Mouse (Mus musculus): ENCODE results near the gene Itgb5. TPM values are rescaled to one million over a fixed set of nuclear protein-coding genes. Genes with fewer than 3 reads are reported as not detected.

The Itgb5 gene
- polyA plus RNA-seq, 1 experiment from 2014 or later, result 13.8 TPM

GRCm38 (mm10) chr16:33989106-33989505 lies 159.6 kb downstream of the Itgb5 start:
- Histone ChIP-seq H3K4me3 (ENCODE audit: low read depth, low read length) (no peak overlapping the region), H3K4me2 (ENCODE audit: low read depth, low read length) (no peak overlapping the region), H3K4me1 (ENCODE audit: control insufficient read depth, insufficient read depth, low read length) (no peaks in the 10 kb centered on the region), H3K36me3 (ENCODE audit: control insufficient read depth, insufficient read depth, low read length) (no peaks in the 10 kb centered on the region; the same call in 1 of the 2 replicates), H3K9ac (replicated peaks; ENCODE audit: low read depth, low read length) (no peak overlapping the region), H3K9me3 (ENCODE audit: control insufficient read depth, low read length) (no peaks in the 10 kb centered on the region), H3K27me3 (ENCODE audit: control insufficient read depth, insufficient read depth, low read length) (no peaks in the 10 kb centered on the region), H3K27ac (ENCODE audit: low read depth, low read length) (no peak overlapping the region)
- WGBS, result 92% methylated on average over 1 of the region's 1 CpGs
- ATAC-seq (ENCODE audit: low read depth), result no peak

- no peak overlapping the region for H3K4me2 ChIP-seq (ENCODE audit: low read depth, low read length)
- H3K27ac ChIP-seq (ENCODE audit: low read depth, low read length), result no peak overlapping the region
- no peaks in the 10 kb centered on the region for H3K27me3 ChIP-seq (ENCODE audit: control insufficient read depth, insufficient read depth, low read length)
- no peak overlapping the region for H3K4me3 ChIP-seq (ENCODE audit: low read depth, low read length)
- no peaks in the 10 kb centered on the region; the same call in 1 of the 2 replicates for H3K36me3 ChIP-seq (ENCODE audit: control insufficient read depth, insufficient read depth, low read length)
- no peak overlapping the region for H3K9ac ChIP-seq (replicated peaks; ENCODE audit: low read depth, low read length)
- 80% methylated on average over 4 of the region's 4 CpGs for WGBS
- no peak for ATAC-seq (ENCODE audit: low read depth)
- no peaks in the 10 kb centered on the region for H3K4me1 ChIP-seq (ENCODE audit: control insufficient read depth, insufficient read depth, low read length)
- no peaks in the 10 kb centered on the region for H3K9me3 ChIP-seq (ENCODE audit: control insufficient read depth, low read length)
These were observed 161.2 kb downstream of the Itgb5 start for GRCm38 (mm10) chr16:33990712-33991111.

- Histone ChIP-seq H3K4me3 (ENCODE audit: low read depth, low read length) (no peak overlapping the region), H3K4me2 (ENCODE audit: low read depth, low read length) (no peak overlapping the region), H3K9me3 (ENCODE audit: control insufficient read depth, low read length) (no peaks in the 10 kb centered on the region), H3K4me1 (ENCODE audit: control insufficient read depth, insufficient read depth, low read length) (no peaks in the 10 kb centered on the region), H3K36me3 (ENCODE audit: control insufficient read depth, insufficient read depth, low read length) (no peaks in the 10 kb centered on the region; the same call in 1 of the 2 replicates), H3K9ac (replicated peaks; ENCODE audit: low read depth, low read length) (no peak overlapping the region), H3K27ac (ENCODE audit: low read depth, low read length) (no peak overlapping the region), H3K27me3 (ENCODE audit: control insufficient read depth, insufficient read depth, low read length) (no peaks in the 10 kb centered on the region)
- WGBS, result 86% methylated on average over 6 of the region's 6 CpGs
- no peak for ATAC-seq (ENCODE audit: low read depth)
These were observed 164.9 kb downstream of the Itgb5 start for GRCm38 (mm10) chr16:33994321-33994720.

DNA sequence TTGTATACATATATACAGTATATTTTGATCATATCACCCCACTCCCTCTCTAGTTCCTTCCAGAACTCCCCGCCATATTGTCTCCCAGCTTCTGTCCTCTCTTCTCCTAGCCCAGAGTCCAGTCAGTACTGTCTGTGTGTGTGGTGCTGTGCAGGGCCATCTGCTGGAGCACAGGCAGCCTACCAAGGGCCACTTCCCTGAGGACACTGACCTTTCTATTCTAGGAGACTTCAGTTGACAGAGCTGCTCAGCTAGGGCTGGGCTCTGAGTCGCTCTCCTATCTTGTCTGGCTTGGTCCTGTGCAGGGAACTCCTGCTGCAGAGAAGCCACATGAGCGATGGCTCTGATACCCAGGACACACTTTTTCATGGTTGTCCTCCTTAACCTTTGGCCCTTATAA lies 166.0 kb downstream of the Itgb5 start:
- Histone ChIP-seq H3K36me3 (ENCODE audit: control insufficient read depth, insufficient read depth, low read length) (no peaks in the 10 kb centered on the region), H3K4me1 (ENCODE audit: control insufficient read depth, insufficient read depth, low read length) (no peaks in the 10 kb centered on the region), H3K9me3 (ENCODE audit: control insufficient read depth, low read length) (no peaks in the 10 kb centered on the region), H3K27ac (ENCODE audit: low read depth, low read length) (no peak overlapping the region), H3K27me3 (ENCODE audit: control insufficient read depth, insufficient read depth, low read length) (no peaks in the 10 kb centered on the region), H3K4me3 (ENCODE audit: low read depth, low read length) (no peak overlapping the region), H3K9ac (replicated peaks; ENCODE audit: low read depth, low read length) (no peak overlapping the region), H3K4me2 (ENCODE audit: low read depth, low read length) (no peak overlapping the region)
- WGBS, result 89% methylated on average over 3 of the region's 3 CpGs
- no peak for ATAC-seq (ENCODE audit: low read depth)

GRCm38 (mm10) chr16:33996030-33996429 lies 166.6 kb downstream of the Itgb5 start:
- H3K4me3 ChIP-seq (ENCODE audit: low read depth, low read length), result no peak overlapping the region
- no peak for ATAC-seq (ENCODE audit: low read depth)

DNA sequence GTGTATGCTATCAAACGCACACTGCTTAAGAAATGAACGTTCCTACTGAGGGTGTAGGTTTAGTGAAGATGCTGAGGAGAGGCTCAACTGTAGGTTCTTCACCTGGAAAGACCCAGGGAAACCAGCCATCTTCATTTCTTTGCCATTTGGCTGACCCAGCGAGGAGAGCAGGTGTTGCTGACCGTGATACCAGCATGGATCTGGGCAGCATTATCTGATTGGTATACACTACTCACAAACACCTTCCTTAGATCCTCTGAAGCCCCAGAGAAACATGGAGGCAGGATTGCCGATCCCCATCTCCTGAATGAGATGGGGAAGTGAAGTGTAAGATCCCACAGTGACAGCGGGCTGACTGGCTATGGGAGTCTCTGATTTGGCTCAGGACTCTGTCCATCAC lies 168.5 kb downstream of the Itgb5 start:
- H3K9ac ChIP-seq (replicated peaks; ENCODE audit: low read depth, low read length), result no peak overlapping the region
- ATAC-seq (ENCODE audit: low read depth), result no peak
- 86% methylated on average over 6 of the region's 6 CpGs for WGBS
- no peak overlapping the region for H3K4me2 ChIP-seq (ENCODE audit: low read depth, low read length)
- H3K4me3 ChIP-seq (ENCODE audit: low read depth, low read length), result no peak overlapping the region
- H3K9me3 ChIP-seq (ENCODE audit: control insufficient read depth, low read length), result no peaks in the 10 kb centered on the region
- H3K27me3 ChIP-seq (ENCODE audit: control insufficient read depth, insufficient read depth, low read length), result no peaks in the 10 kb centered on the region
- no peaks in the 10 kb centered on the region for H3K4me1 ChIP-seq (ENCODE audit: control insufficient read depth, insufficient read depth, low read length)
- no peak overlapping the region for H3K27ac ChIP-seq (ENCODE audit: low read depth, low read length)
- no peaks in the 10 kb centered on the region for H3K36me3 ChIP-seq (ENCODE audit: control insufficient read depth, insufficient read depth, low read length)

More at GRCm38 (mm10) chr16:33996030-33996429, 166.6 kb downstream of the Itgb5 start:
- Histone ChIP-seq H3K27me3 (ENCODE audit: control insufficient read depth, insufficient read depth, low read length) (no peaks in the 10 kb centered on the region), H3K4me2 (ENCODE audit: low read depth, low read length) (no peak overlapping the region), H3K27ac (ENCODE audit: low read depth, low read length) (no peak overlapping the region), H3K4me1 (ENCODE audit: control insufficient read depth, insufficient read depth, low read length) (no peaks in the 10 kb centered on the region), H3K36me3 (ENCODE audit: control insufficient read depth, insufficient read depth, low read length) (no peaks in the 10 kb centered on the region), H3K9ac (replicated peaks; ENCODE audit: low read depth, low read length) (no peak overlapping the region), H3K9me3 (ENCODE audit: control insufficient read depth, low read length) (no peaks in the 10 kb centered on the region)
- WGBS, result 8% methylated on average over 5 of the region's 5 CpGs

Other genes with a start within 250 kb of the Itgb5 start
- gene Heg1, start 145.3 kb upstream of the Itgb5 start, polyA plus RNA-seq (2014; fragmentation: Nextera tagmentation; extraction: Ambion mirVana), result 4.6 and 9.7 TPM in 2 replicates
- gene Muc13, start 35.6 kb upstream of the Itgb5 start, polyA plus RNA-seq (2014; fragmentation: Nextera tagmentation; extraction: Ambion mirVana), result 0.07 TPM in 1 of 2 replicates, not detected in the other
- 24.5 and 25.5 TPM in 2 replicates for gene Umps, start 137.4 kb downstream of the Itgb5 start, polyA plus RNA-seq (2014; fragmentation: Nextera tagmentation; extraction: Ambion mirVana)